Mouse (Mus musculus) embryonic facial prominence, embryonic 12.5 days (tissue): ENCODE measurements at regions not wholly inside any gene's neighbourhood (a gene's known extent, or its start where the extent isn't known, plus 50 kb on each side); places are given as distances from the start of the nearest gene placed in this dataset.

Experiments used
- ATAC-seq: fragments of 200-750 bp; cut with Nextera tagmentation; 2 replicates; pipeline ENCODE4 v1.8.0; 2017; ENCODE audit not compliant: insufficient number of reproducible peaks, insufficient read depth, low FRiP score, low TSS enrichment
- H3K27ac ChIP-seq: fragments of 300-500 bp; sonication (generic); 2 replicates; pipeline ENCODE4 v1.5.1; 2016; ENCODE audit warnings: mild to moderate bottlenecking
- H3K27me3 ChIP-seq: fragments of 300-500 bp; sonication (generic); 2 replicates; pipeline ENCODE4 v1.6.1; 2016; ENCODE audit warnings: mild to moderate bottlenecking, moderate library complexity
- H3K36me3 ChIP-seq: fragments of 300-500 bp; sonication (generic); 2 replicates; pipeline ENCODE4 v1.6.1; 2016; ENCODE audit warnings: mild to moderate bottlenecking
- H3K4me1 ChIP-seq: fragments of 300-500 bp; sonication (generic); 2 replicates; pipeline ENCODE4 v1.6.1; 2016
- H3K4me2 ChIP-seq: fragments of 300-500 bp; sonication (generic); replicated peaks from 2 replicates; pipeline ENCODE4 v1.6.1; 2016; ENCODE audit warnings: mild to moderate bottlenecking, moderate library complexity
- H3K4me3 ChIP-seq: fragments of 300-500 bp; sonication (generic); 2 replicates; pipeline ENCODE4 v1.5.1; 2016; ENCODE audit warnings: mild to moderate bottlenecking
- H3K9ac ChIP-seq: fragments of 300-500 bp; sonication (generic); 2 replicates; pipeline ENCODE4 v1.6.1; 2016; ENCODE audit warnings: mild to moderate bottlenecking, moderate library complexity
- H3K9me3 ChIP-seq: fragments of 300-500 bp; sonication (generic); 2 replicates; pipeline ENCODE4 v1.6.1; 2016; ENCODE audit warnings: mild to moderate bottlenecking, moderate library complexity
- WGBS: fragments of 180-500 bp; shearing (Covaris S2); methylation state at CpG from one replicate; pipeline ENCODE4 v1.1.7; 2016; 5-methylcytosine and 5-hydroxymethylcytosine counted together

- Histone ChIP-seq H3K4me2 (no peak overlapping the region), H3K4me1 (no peaks in the 10 kb centered on the region), H3K9me3 (no peaks in the 10 kb centered on the region), H3K27ac (no peak overlapping the region), H3K9ac (no peak overlapping the region), H3K4me3 (no peak overlapping the region), H3K27me3 (no peaks in the 10 kb centered on the region), H3K36me3 (no peaks in the 10 kb centered on the region)
- 81% methylated on average over 4 of the region's 4 CpGs for WGBS
- ATAC-seq = no peak
Measured at GRCm38 (mm10) chr4:105307356-105307755, 150.2 kb downstream of the Plpp3 start.

GRCm38 (mm10) chr4:105307905-105308304, 150.8 kb downstream of the Plpp3 start:
- no peak for ATAC-seq
- no peak overlapping the region for H3K4me2 ChIP-seq

GRCm38 (mm10) chr4:105308971-105309488, 151.9 kb downstream of the Plpp3 start:
- H3K9me3 ChIP-seq = no peaks in the 10 kb centered on the region
- WGBS = 88% methylated on average over 5 of the region's 5 CpGs

More at GRCm38 (mm10) chr4:105307905-105308304, 150.8 kb downstream of the Plpp3 start:
- Histone ChIP-seq H3K4me1 (no peaks in the 10 kb centered on the region), H3K36me3 (no peaks in the 10 kb centered on the region), H3K9me3 (no peaks in the 10 kb centered on the region), H3K27me3 (no peaks in the 10 kb centered on the region), H3K4me3 (no peak overlapping the region), H3K9ac (no peak overlapping the region), H3K27ac (no peak overlapping the region)
- 90% methylated on average over 5 of the region's 5 CpGs for WGBS

GRCm38 (mm10) chr4:105312643-105313042, 155.5 kb downstream of the Plpp3 start:
- ATAC-seq = no peak
- Histone ChIP-seq H3K36me3 (no peaks in the 10 kb centered on the region), H3K4me1 (no peaks in the 10 kb centered on the region), H3K4me3 (no peak overlapping the region), H3K9me3 (no peaks in the 10 kb centered on the region), H3K27me3 (no peaks in the 10 kb centered on the region), H3K4me2 (no peak overlapping the region), H3K9ac (no peak overlapping the region), H3K27ac (no peak overlapping the region)
- WGBS = 67% methylated on average over 7 of the region's 7 CpGs

More at GRCm38 (mm10) chr4:105308971-105309488, 151.9 kb downstream of the Plpp3 start:
- ATAC-seq = no peak
- Histone ChIP-seq H3K36me3 (no peaks in the 10 kb centered on the region), H3K9ac (no peak overlapping the region), H3K4me3 (no peak overlapping the region), H3K4me1 (no peaks in the 10 kb centered on the region), H3K27ac (no peak overlapping the region), H3K27me3 (no peaks in the 10 kb centered on the region), H3K4me2 (no peak overlapping the region)

- Histone ChIP-seq H3K9ac (no peak overlapping the region), H3K36me3 (no peaks in the 10 kb centered on the region), H3K4me1 (no peaks in the 10 kb centered on the region), H3K4me3 (no peak overlapping the region), H3K9me3 (no peaks in the 10 kb centered on the region), H3K27ac (no peak overlapping the region), H3K27me3 (no peaks in the 10 kb centered on the region), H3K4me2 (no peak overlapping the region)
- no peak for ATAC-seq
- WGBS = 72% methylated on average over 10 of the region's 10 CpGs
Measured at GRCm38 (mm10) chr4:105313151-105313818, 156.1 kb downstream of the Plpp3 start.

- no peaks in the 10 kb centered on the region for H3K27me3 ChIP-seq
- no peaks in the 10 kb centered on the region for H3K36me3 ChIP-seq
- ATAC-seq = no peak
- H3K4me3 ChIP-seq = no peak overlapping the region
- H3K4me1 ChIP-seq = no peaks in the 10 kb centered on the region
- H3K27ac ChIP-seq = no peak overlapping the region
- H3K9ac ChIP-seq = no peak overlapping the region
- no peak overlapping the region for H3K4me2 ChIP-seq
- WGBS = 60% methylated on average over 5 of the region's 5 CpGs
- H3K9me3 ChIP-seq = no peaks in the 10 kb centered on the region
Measured at GRCm38 (mm10) chr4:105315095-105315494, 157.9 kb downstream of the Plpp3 start.

GRCm38 (mm10) chr4:105316478-105317206, 159.5 kb downstream of the Plpp3 start:
- WGBS = 73% methylated on average over 12 of the region's 12 CpGs

GRCm38 (mm10) chr4:105318421-105318820, 161.3 kb downstream of the Plpp3 start:
- Histone ChIP-seq H3K4me3 (no peak overlapping the region), H3K27ac (no peak overlapping the region), H3K4me2 (no peak overlapping the region), H3K9me3 (no peaks in the 10 kb centered on the region), H3K4me1 (no peaks in the 10 kb centered on the region), H3K27me3 (no peaks in the 10 kb centered on the region), H3K9ac (no peak overlapping the region), H3K36me3 (no peaks in the 10 kb centered on the region)
- WGBS = 79% methylated on average over 2 of the region's 2 CpGs
- no peak for ATAC-seq

More at GRCm38 (mm10) chr4:105316478-105317206, 159.5 kb downstream of the Plpp3 start:
- H3K27me3 ChIP-seq = no peaks in the 10 kb centered on the region
- H3K36me3 ChIP-seq = no peaks in the 10 kb centered on the region
- H3K4me1 ChIP-seq = no peaks in the 10 kb centered on the region
- H3K9me3 ChIP-seq = no peaks in the 10 kb centered on the region
- no peak overlapping the region for H3K4me2 ChIP-seq
- no peak overlapping the region for H3K9ac ChIP-seq
- no peak overlapping the region for H3K27ac ChIP-seq
- no peak overlapping the region for H3K4me3 ChIP-seq
- ATAC-seq = no peak

- Histone ChIP-seq H3K36me3 (no peaks in the 10 kb centered on the region), H3K9me3 (no peaks in the 10 kb centered on the region), H3K9ac (no peak overlapping the region), H3K4me3 (no peak overlapping the region), H3K4me1 (no peaks in the 10 kb centered on the region), H3K27ac (no peak overlapping the region), H3K27me3 (no peaks in the 10 kb centered on the region), H3K4me2 (no peak overlapping the region)
- ATAC-seq = no peak
- WGBS = 52% methylated on average over 1 of the region's 1 CpGs
Measured at GRCm38 (mm10) chr4:105323446-105323845, 166.3 kb downstream of the Plpp3 start.

- ATAC-seq = no peak
- Histone ChIP-seq H3K4me2 (no peak overlapping the region), H3K4me1 (no peaks in the 10 kb centered on the region), H3K36me3 (no peaks in the 10 kb centered on the region), H3K9me3 (no peaks in the 10 kb centered on the region), H3K27ac (no peak overlapping the region), H3K4me3 (no peak overlapping the region), H3K9ac (no peak overlapping the region), H3K27me3 (no peaks in the 10 kb centered on the region)
- WGBS = 48% methylated on average over 3 of the region's 3 CpGs
Measured at GRCm38 (mm10) chr4:105326989-105327388, 169.8 kb downstream of the Plpp3 start.

GRCm38 (mm10) chr4:105327711-105328471, 170.7 kb downstream of the Plpp3 start:
- WGBS = 87% methylated on average over 5 of the region's 5 CpGs
- Histone ChIP-seq H3K9ac (no peak overlapping the region), H3K27ac (no peak overlapping the region), H3K27me3 (no peaks in the 10 kb centered on the region), H3K36me3 (no peaks in the 10 kb centered on the region), H3K9me3 (no peaks in the 10 kb centered on the region), H3K4me2 (no peak overlapping the region), H3K4me1 (no peaks in the 10 kb centered on the region), H3K4me3 (no peak overlapping the region)
- ATAC-seq = no peak
